Mouse (Mus musculus): ENCODE results near the gene Antxrl. TPM values are rescaled to one million over a fixed set of nuclear protein-coding genes. Genes with fewer than 3 reads are reported as not detected.
A peak's percentile ranks its signal among the peaks of the same experiment; 100 is the strongest.

Antxrl gene
- total RNA-seq, 2 experiments from 2014 or later, result not detected

- intact Hi-C loops (cut with DNase I), result no loop called here
- DNase-seq, result no peak
Observed at GRCm38 (mm10) chr14:34096161-34096560, 43.7 kb downstream of the Antxrl start.

GRCm38 (mm10) chr14:34102601-34103000 is 50.1 kb downstream of the Antxrl start, which contains the start of gene A630023A22Rik:
TSS of gene A630023A22Rik (minus strand) at chr14:34102754.
- intact Hi-C loops (cut with DNase I), result loop anchor here (5.0 kb wide), 1 partner anchor 145 kb away; no protein-coding TSS in a partner anchor

GRCm38 (mm10) chr14:34103855-34104254 is 51.3 kb downstream of the Antxrl start:
- DNase-seq, result no peak
- intact Hi-C loops (cut with DNase I), result loop anchor here (5.0 kb wide), 1 partner anchor 147 kb away; no protein-coding TSS in a partner anchor

More at GRCm38 (mm10) chr14:34102601-34103000, 50.1 kb downstream of the Antxrl start, which contains the start of gene A630023A22Rik:
- no peak for DNase-seq

GRCm38 (mm10) chr14:34104892-34105291 is 52.4 kb downstream of the Antxrl start:
- peak; percentile 74 to 84 for DNase-seq
- intact Hi-C loops (cut with DNase I), result loop anchor here (1.0 to 5.0 kb wide), 3 partner anchors 25 to 148 kb away; no protein-coding TSS in a partner anchor

- peak; percentile 31 to 57 for DNase-seq
- intact Hi-C loops (cut with DNase I), result loop anchor here (2.0 to 5.0 kb wide), 2 partner anchors 48 to 131 kb away; no protein-coding TSS in a partner anchor
Observed at GRCm38 (mm10) chr14:34106389-34107062, 54.0 kb downstream of the Antxrl start.

GRCm38 (mm10) chr14:34107594-34107993 is 55.1 kb downstream of the Antxrl start:
- DNase-seq, result no peak
- intact Hi-C loops (cut with DNase I), result loop anchor here (2.0 to 5.0 kb wide), 2 partner anchors 47 to 130 kb away; no protein-coding TSS in a partner anchor

- DNase-seq, result no peak
- intact Hi-C loops (cut with DNase I), result no loop called here
Observed at GRCm38 (mm10) chr14:34114311-34114710, 61.8 kb downstream of the Antxrl start.

GRCm38 (mm10) chr14:34119046-34119723 is 66.7 kb downstream of the Antxrl start:
- no peak for DNase-seq
- intact Hi-C loops (cut with DNase I), result no loop called here

GRCm38 (mm10) chr14:34120016-34120910 is 67.8 kb downstream of the Antxrl start:
- intact Hi-C loops (cut with DNase I), result no loop called here
- DNase-seq, result no peak

- DNase-seq, result no peak
- intact Hi-C loops (cut with DNase I), result no loop called here
Observed at GRCm38 (mm10) chr14:34120923-34121351, 68.4 kb downstream of the Antxrl start.

- intact Hi-C loops (cut with DNase I), result no loop called here
- DNase-seq, result no peak
Observed at GRCm38 (mm10) chr14:34121691-34122090, 69.2 kb downstream of the Antxrl start.

Other genes with a start within 250 kb of the Antxrl start
- 1 to 10 TPM; 2.6 to 3.9 TPM for gene Gdf10, start 129.1 kb upstream of the Antxrl start, total RNA-seq (2021)
- under 1 TPM; 0.17 to 0.20 TPM for gene Gdf2, start 111.7 kb upstream of the Antxrl start, total RNA-seq (2021)
- gene Rbp3, start 98.7 kb upstream of the Antxrl start, total RNA-seq (2021), result not detected
- gene Zfp488, start 73.9 kb upstream of the Antxrl start, total RNA-seq (2021), result not detected
- not detected for gene Gm30083, start 37.5 kb upstream of the Antxrl start, total RNA-seq (2021)
- gene Gm5460, start 35.9 kb upstream of the Antxrl start, total RNA-seq (2021), result not detected
- 1 to 10 TPM; 4.3 to 5.2 TPM for gene Anxa8, start 33.3 kb downstream of the Antxrl start, total RNA-seq (2021)
- gene A630023A22Rik, start 50.0 kb downstream of the Antxrl start, total RNA-seq (2021), result not detected
- gene Npy4r, start 99.8 kb downstream of the Antxrl start, total RNA-seq (2021), result under 1 TPM; 0.07 to 0.24 TPM
- under 1 TPM; 0.07 TPM for gene Gprin2, start 148.9 kb downstream of the Antxrl start, total RNA-seq (2021)
- gene Syt15, start 166.9 kb downstream of the Antxrl start, total RNA-seq (2021), result 1 to 10 TPM in 1 of 2 experiments, under 1 TPM in 1; 0.63 to 1.2 TPM